Mouse (Mus musculus) adrenal gland, adult 2 months (tissue): ENCODE measurements at regions not wholly inside any gene's neighbourhood (a gene's known extent, or its start where the extent isn't known, plus 50 kb on each side); places are given as distances from the start of the nearest gene placed in this dataset.
A peak's percentile ranks its signal among the peaks of the same experiment; 100 is the strongest.
"Not testable (repeated sequence)": the region's sequence is repeated elsewhere in the genome, so short reads cannot be mapped to it uniquely, and the experiment has no call there.

Experiments used
- DNase-seq: peaks from one replicate; pipeline ENCODE4 v3.0.0; 2021

GRCm38 (mm10) chrX:41216827-41217226, 183.8 kb upstream of the Gria3 start:
- no peak for DNase-seq

- not testable (repeated sequence) for DNase-seq
Observed at GRCm38 (mm10) chrX:41249739-41250138, 150.9 kb upstream of the Gria3 start.

GRCm38 (mm10) chrX:41252923-41253322, 147.7 kb upstream of the Gria3 start:
- no peak for DNase-seq

GRCm38 (mm10) chrX:41254695-41255094, 146.0 kb upstream of the Gria3 start:
- DNase-seq = no peak

GRCm38 (mm10) chrX:41291098-41291497, 109.6 kb upstream of the Gria3 start:
- no peak for DNase-seq

- no peak for DNase-seq
Observed at GRCm38 (mm10) chrX:41316493-41316892, 84.2 kb upstream of the Gria3 start.

GRCm38 (mm10) chrX:41317740-41318139, 82.9 kb upstream of the Gria3 start:
- no peak for DNase-seq

GRCm38 (mm10) chrX:41319896-41320295, 80.8 kb upstream of the Gria3 start:
- DNase-seq = peak; percentile 35
